Mouse (Mus musculus): Measurements from ENCODE around the gene Zfp764. TPM values are rescaled to one million over a fixed set of nuclear protein-coding genes. Genes with fewer than 3 reads are reported as not detected.
"Not testable (repeated sequence)": the region's sequence is repeated elsewhere in the genome, so short reads cannot be mapped to it uniquely, and the experiment has no call there.

The Zfp764 gene
- polyA plus RNA-seq, 2 experiments: 7.8 to 9.1 TPM

GRCm38 (mm10) chr7:127363475-127363921, 43.1 kb downstream of the Zfp764 start:
- DNase-seq (ENCODE audit: low spot score) (no peak), ATAC-seq (ENCODE audit: low FRiP score, low read depth) (no peak)
- WGBS: 0% methylated on average over 17 of the region's 24 CpGs

DNA sequence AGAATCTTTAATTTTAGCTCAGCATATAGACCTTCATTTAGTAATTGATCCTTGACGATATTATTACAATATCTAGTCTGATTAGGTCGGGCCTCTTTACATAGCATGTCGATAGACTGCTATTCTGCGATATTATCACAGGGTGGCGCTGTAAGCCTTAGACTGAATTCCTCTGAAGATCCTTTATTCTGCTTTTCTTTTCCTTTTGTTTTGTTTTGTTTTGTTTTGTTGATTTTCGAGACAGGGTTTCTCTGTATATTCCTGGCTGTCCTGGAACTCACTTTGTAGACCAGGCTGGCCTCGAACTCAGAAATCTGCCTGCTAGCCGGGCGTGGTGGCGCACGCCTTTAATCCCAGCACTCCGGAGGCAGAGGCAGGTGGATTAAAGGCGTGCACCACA, 44.2 kb downstream of the Zfp764 start:
- H3K4me3 ChIP-seq (replicated peaks; ENCODE audit: low read length): not testable (repeated sequence)

More at GRCm38 (mm10) chr7:127363475-127363921, 43.1 kb downstream of the Zfp764 start:
- no peak for TF ChIP-seq POLR2A (IDR thresholded peaks at IDR 0.05; ENCODE audit: borderline replicate concordance, extremely low read depth, insufficient read depth, insufficient read length)
- peak overlapping the region; percentile 60 for H3K9ac ChIP-seq (ENCODE audit: low read depth, low read length, severe bottlenecking)
- H3K4me1 ChIP-seq (ENCODE audit: control insufficient read depth, insufficient read depth, low read length): peaks cover 8% of the 10 kb centered on the region; the same call in 1 of the 2 replicates
- no peaks in the 10 kb centered on the region; the same call in 1 of the 2 replicates for H3K27me3 ChIP-seq (ENCODE audit: control insufficient read depth, insufficient read depth, low read length)
- H3K4me3 ChIP-seq (replicated peaks; ENCODE audit: low read length): peak overlapping the region; percentile 37
- H3K36me3 ChIP-seq (ENCODE audit: control insufficient read depth, insufficient read depth, low read length): no peaks in the 10 kb centered on the region
- peak overlapping the region; percentile 72 for H3K4me2 ChIP-seq (replicated peaks; ENCODE audit: low read depth, low read length, severe bottlenecking)
- no peaks in the 10 kb centered on the region for H3K9me3 ChIP-seq (ENCODE audit: control insufficient read depth, low read length)
- no peak overlapping the region for H3K27ac ChIP-seq (replicated peaks; ENCODE audit: low read depth, low read length)

DNA sequence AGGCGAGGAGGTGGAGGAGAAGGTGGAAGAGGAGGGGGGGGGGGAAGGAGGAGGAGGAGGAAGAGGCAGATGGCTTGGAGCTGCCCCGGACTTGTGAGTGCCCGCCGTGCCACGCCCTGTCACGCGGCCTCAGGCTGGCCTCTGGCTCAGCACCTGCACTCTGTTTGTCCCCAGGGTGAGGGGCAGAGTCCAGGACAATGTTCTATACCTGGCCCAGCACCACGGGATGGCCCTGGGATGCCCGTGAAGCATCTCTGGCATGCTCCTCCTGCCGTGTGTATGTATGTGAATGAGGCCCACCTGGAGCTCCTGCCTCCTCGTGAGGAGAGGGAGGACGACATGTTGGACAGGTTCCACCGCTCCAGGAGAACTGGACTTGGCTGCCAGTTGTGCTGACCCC, 45.2 kb downstream of the Zfp764 start:
- H3K27ac ChIP-seq (replicated peaks; ENCODE audit: low read depth, low read length): no peak overlapping the region

More for the DNA sequence above, 44.2 kb downstream of the Zfp764 start:
- 24% methylated on average over 13 of the region's 13 CpGs for WGBS
- H3K9ac ChIP-seq (ENCODE audit: low read depth, low read length, severe bottlenecking); H3K36me3 ChIP-seq (ENCODE audit: control insufficient read depth, insufficient read depth, low read length); H3K27ac ChIP-seq (replicated peaks; ENCODE audit: low read depth, low read length); ATAC-seq (ENCODE audit: low FRiP score, low read depth); H3K4me1 ChIP-seq (ENCODE audit: control insufficient read depth, insufficient read depth, low read length); H3K9me3 ChIP-seq (ENCODE audit: control insufficient read depth, low read length); H3K27me3 ChIP-seq (ENCODE audit: control insufficient read depth, insufficient read depth, low read length): not testable (repeated sequence)
- 0 out of 2 replicates have a peak overlapping the region, but pooled peaks have one; percentile 7 for H3K4me2 ChIP-seq (replicated peaks; ENCODE audit: low read depth, low read length, severe bottlenecking)
- DNase-seq (ENCODE audit: low spot score): peak; percentile 75

DNA sequence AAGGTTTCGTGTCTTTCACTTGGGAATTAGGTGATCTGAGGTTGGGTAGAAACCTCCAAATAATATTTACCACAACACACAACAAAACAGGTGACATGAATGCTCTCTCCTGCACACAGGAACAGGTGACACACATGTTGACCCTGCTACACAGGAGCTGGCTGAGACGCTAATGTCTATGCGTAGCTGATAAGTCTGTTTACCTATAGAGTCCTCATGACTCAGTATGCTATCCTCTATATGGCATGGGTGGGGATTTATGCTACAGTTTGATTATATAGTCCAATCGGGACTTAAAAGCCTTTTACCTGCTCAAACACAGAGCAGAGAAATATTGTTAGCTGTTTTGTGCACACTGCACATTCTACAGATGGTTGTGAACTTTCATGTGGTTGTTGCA, 46.4 kb downstream of the Zfp764 start:
- WGBS: 72% methylated on average over 4 of the region's 4 CpGs
- Histone ChIP-seq H3K4me1 (ENCODE audit: control insufficient read depth, insufficient read depth, low read length) (peaks cover 8% of the 10 kb centered on the region; the same call in 1 of the 2 replicates), H3K4me2 (replicated peaks; ENCODE audit: low read depth, low read length, severe bottlenecking) (no peak overlapping the region), H3K9ac (ENCODE audit: low read depth, low read length, severe bottlenecking) (no peak overlapping the region), H3K27ac (replicated peaks; ENCODE audit: low read depth, low read length) (no peak overlapping the region), H3K9me3 (ENCODE audit: control insufficient read depth, low read length) (no peaks in the 10 kb centered on the region), H3K27me3 (ENCODE audit: control insufficient read depth, insufficient read depth, low read length) (no peaks in the 10 kb centered on the region; the same call in 1 of the 2 replicates), H3K36me3 (ENCODE audit: control insufficient read depth, insufficient read depth, low read length) (no peaks in the 10 kb centered on the region), H3K4me3 (replicated peaks; ENCODE audit: low read length) (no peak overlapping the region)
- no peak for TF ChIP-seq POLR2A (IDR thresholded peaks at IDR 0.05; ENCODE audit: borderline replicate concordance, extremely low read depth, insufficient read depth, insufficient read length)
- DNase-seq (ENCODE audit: low spot score): no peak
- no peak for ATAC-seq (ENCODE audit: low FRiP score, low read depth)

More for the DNA sequence above, 45.2 kb downstream of the Zfp764 start:
- peaks cover 8% of the 10 kb centered on the region; the same call in 1 of the 2 replicates for H3K4me1 ChIP-seq (ENCODE audit: control insufficient read depth, insufficient read depth, low read length)
- H3K9me3 ChIP-seq (ENCODE audit: control insufficient read depth, low read length): no peaks in the 10 kb centered on the region
- no peak overlapping the region for H3K4me2 ChIP-seq (replicated peaks; ENCODE audit: low read depth, low read length, severe bottlenecking)
- no peaks in the 10 kb centered on the region for H3K36me3 ChIP-seq (ENCODE audit: control insufficient read depth, insufficient read depth, low read length)
- 38% methylated on average over 11 of the region's 13 CpGs for WGBS
- H3K27me3 ChIP-seq (ENCODE audit: control insufficient read depth, insufficient read depth, low read length): no peaks in the 10 kb centered on the region; the same call in 1 of the 2 replicates
- no peak for DNase-seq (ENCODE audit: low spot score)
- no peak overlapping the region for H3K4me3 ChIP-seq (replicated peaks; ENCODE audit: low read length)
- TF ChIP-seq POLR2A (IDR thresholded peaks at IDR 0.05; ENCODE audit: borderline replicate concordance, extremely low read depth, insufficient read depth, insufficient read length): no peak
- ATAC-seq (ENCODE audit: low FRiP score, low read depth): no peak
- H3K9ac ChIP-seq (ENCODE audit: low read depth, low read length, severe bottlenecking): no peak overlapping the region

- no peak for TF ChIP-seq POLR2A (IDR thresholded peaks at IDR 0.05; ENCODE audit: borderline replicate concordance, extremely low read depth, insufficient read depth, insufficient read length)
- Histone ChIP-seq H3K27me3 (ENCODE audit: control insufficient read depth, insufficient read depth, low read length) (no peaks in the 10 kb centered on the region; the same call in 1 of the 2 replicates), H3K4me1 (ENCODE audit: control insufficient read depth, insufficient read depth, low read length) (peaks cover 3% of the 10 kb centered on the region; the same call in 1 of the 2 replicates), H3K27ac (replicated peaks; ENCODE audit: low read depth, low read length) (no peak overlapping the region), H3K4me2 (replicated peaks; ENCODE audit: low read depth, low read length, severe bottlenecking) (no peak overlapping the region), H3K4me3 (replicated peaks; ENCODE audit: low read length) (no peak overlapping the region), H3K9me3 (ENCODE audit: control insufficient read depth, low read length) (no peaks in the 10 kb centered on the region), H3K36me3 (ENCODE audit: control insufficient read depth, insufficient read depth, low read length) (no peaks in the 10 kb centered on the region), H3K9ac (ENCODE audit: low read depth, low read length, severe bottlenecking) (no peak overlapping the region)
- DNase-seq (ENCODE audit: low spot score): no peak
- no peak for ATAC-seq (ENCODE audit: low FRiP score, low read depth)
- 59% methylated on average over 4 of the region's 4 CpGs for WGBS
These were observed 48.1 kb downstream of the Zfp764 start for GRCm38 (mm10) chr7:127358472-127358871.

Measured in limb, embryonic 14.5 days (tissue).